Mouse (Mus musculus): ENCODE data around the gene Gdf7. TPM values are rescaled to one million over a fixed set of nuclear protein-coding genes. Genes with fewer than 3 reads are reported as not detected.

Gene Gdf7
- polyA plus RNA-seq, 1 experiment from 2014 or later = not detected

- no peaks in the 10 kb centered on the region for H3K27me3 ChIP-seq (ENCODE audit: insufficient read depth, low read length)
- DNase-seq (no peak), ATAC-seq (ENCODE audit: insufficient read depth) (no peak)
- H3K9ac ChIP-seq = peak overlapping the region; percentile 1; the same call in 1 of the 2 replicates
- H3K4me2 ChIP-seq = no peak overlapping the region
- peaks cover 3% of the 10 kb centered on the region; the same call in 1 of the 2 replicates for H3K4me1 ChIP-seq (ENCODE audit: insufficient read depth)
- H3K27ac ChIP-seq (ENCODE audit: low read depth) = no peak overlapping the region
- no peak for TF ChIP-seq CTCF (IDR thresholded peaks at IDR 0.05; ENCODE audit: low read depth)
- H3K9me3 ChIP-seq (ENCODE audit: low read depth, low read length) = no peaks in the 10 kb centered on the region
- 93% methylated on average over 1 of the region's 1 CpGs for WGBS
- peaks cover 21% of the 10 kb centered on the region for H3K36me3 ChIP-seq (ENCODE audit: insufficient read depth)
- no peak overlapping the region for H3K4me3 ChIP-seq (ENCODE audit: low read depth, low read length)
Observed at GRCm38 (mm10) chr12:8327675-8328053, 25.9 kb upstream of the Gdf7 start.

- Histone ChIP-seq H3K9ac (peak overlapping the region; percentile 1; the same call in 1 of the 2 replicates), H3K4me3 (ENCODE audit: low read depth, low read length) (no peak overlapping the region), H3K27me3 (ENCODE audit: insufficient read depth, low read length) (no peaks in the 10 kb centered on the region), H3K9me3 (ENCODE audit: low read depth, low read length) (no peaks in the 10 kb centered on the region), H3K4me2 (no peak overlapping the region), H3K4me1 (ENCODE audit: insufficient read depth) (peaks cover 3% of the 10 kb centered on the region; the same call in 1 of the 2 replicates), H3K27ac (ENCODE audit: low read depth) (no peak overlapping the region), H3K36me3 (ENCODE audit: insufficient read depth) (peaks cover 21% of the 10 kb centered on the region)
- TF ChIP-seq CTCF (IDR thresholded peaks at IDR 0.05; ENCODE audit: low read depth) = peak; percentile 99
- DNase-seq = peak; percentile 97
- peak; percentile 82 for ATAC-seq (ENCODE audit: insufficient read depth)
- 32% methylated on average over 17 of the region's 17 CpGs for WGBS
Observed at GRCm38 (mm10) chr12:8326825-8327674, 25.3 kb upstream of the Gdf7 start.

GRCm38 (mm10) chr12:8325943-8326522, 24.3 kb upstream of the Gdf7 start:
- no peak overlapping the region for H3K4me2 ChIP-seq
- H3K9ac ChIP-seq = no peak overlapping the region
- no peaks in the 10 kb centered on the region for H3K27me3 ChIP-seq (ENCODE audit: insufficient read depth, low read length)
- DNase-seq (no peak), ATAC-seq (ENCODE audit: insufficient read depth) (no peak)
- WGBS = 88% methylated on average over 17 of the region's 17 CpGs
- no peak for TF ChIP-seq CTCF (IDR thresholded peaks at IDR 0.05; ENCODE audit: low read depth)
- H3K36me3 ChIP-seq (ENCODE audit: insufficient read depth) = peaks cover 30% of the 10 kb centered on the region
- H3K4me3 ChIP-seq (ENCODE audit: low read depth, low read length) = no peak overlapping the region
- peaks cover 3% of the 10 kb centered on the region; the same call in 1 of the 2 replicates for H3K4me1 ChIP-seq (ENCODE audit: insufficient read depth)
- H3K9me3 ChIP-seq (ENCODE audit: low read depth, low read length) = no peaks in the 10 kb centered on the region
- H3K27ac ChIP-seq (ENCODE audit: low read depth) = no peak overlapping the region

- no peak overlapping the region for H3K9ac ChIP-seq
- 89% methylated on average over 13 of the region's 13 CpGs for WGBS
- no peak for DNase-seq
Observed at GRCm38 (mm10) chr12:8325245-8325942, 23.6 kb upstream of the Gdf7 start.

GRCm38 (mm10) chr12:8324086-8324485, 22.3 kb upstream of the Gdf7 start:
- Histone ChIP-seq H3K9me3 (ENCODE audit: low read depth, low read length) (no peaks in the 10 kb centered on the region), H3K27ac (ENCODE audit: low read depth) (no peak overlapping the region), H3K9ac (no peak overlapping the region), H3K4me1 (ENCODE audit: insufficient read depth) (peaks cover 3% of the 10 kb centered on the region; the same call in 1 of the 2 replicates), H3K36me3 (ENCODE audit: insufficient read depth) (peaks cover 34% of the 10 kb centered on the region), H3K4me2 (no peak overlapping the region), H3K4me3 (ENCODE audit: low read depth, low read length) (no peak overlapping the region), H3K27me3 (ENCODE audit: insufficient read depth, low read length) (no peaks in the 10 kb centered on the region)
- ATAC-seq (ENCODE audit: insufficient read depth) (no peak), DNase-seq (no peak)
- WGBS = 80% methylated on average over 10 of the region's 10 CpGs
- TF ChIP-seq CTCF (IDR thresholded peaks at IDR 0.05; ENCODE audit: low read depth) = no peak

More at GRCm38 (mm10) chr12:8325245-8325942, 23.6 kb upstream of the Gdf7 start:
- Histone ChIP-seq H3K36me3 (ENCODE audit: insufficient read depth) (peaks cover 33% of the 10 kb centered on the region), H3K4me2 (no peak overlapping the region), H3K9me3 (ENCODE audit: low read depth, low read length) (no peaks in the 10 kb centered on the region), H3K27ac (ENCODE audit: low read depth) (no peak overlapping the region), H3K4me3 (ENCODE audit: low read depth, low read length) (no peak overlapping the region), H3K27me3 (ENCODE audit: insufficient read depth, low read length) (no peaks in the 10 kb centered on the region), H3K4me1 (ENCODE audit: insufficient read depth) (peaks cover 3% of the 10 kb centered on the region; the same call in 1 of the 2 replicates)
- ATAC-seq (ENCODE audit: insufficient read depth) = no peak
- no peak for TF ChIP-seq CTCF (IDR thresholded peaks at IDR 0.05; ENCODE audit: low read depth)

GRCm38 (mm10) chr12:8321506-8321905, 19.8 kb upstream of the Gdf7 start:
- TF ChIP-seq CTCF (IDR thresholded peaks at IDR 0.05; ENCODE audit: low read depth) = no peak
- no peak for ATAC-seq (ENCODE audit: insufficient read depth)
- Histone ChIP-seq H3K9me3 (ENCODE audit: low read depth, low read length) (no peaks in the 10 kb centered on the region), H3K27ac (ENCODE audit: low read depth) (no peak overlapping the region), H3K4me3 (ENCODE audit: low read depth, low read length) (no peak overlapping the region), H3K36me3 (ENCODE audit: insufficient read depth) (peaks cover 34% of the 10 kb centered on the region; the same call in 1 of the 2 replicates), H3K9ac (no peak overlapping the region), H3K4me2 (no peak overlapping the region), H3K4me1 (ENCODE audit: insufficient read depth) (no peaks in the 10 kb centered on the region), H3K27me3 (ENCODE audit: insufficient read depth, low read length) (no peaks in the 10 kb centered on the region)
- WGBS = 79% methylated on average over 10 of the region's 10 CpGs
- DNase-seq = no peak
